Mouse (Mus musculus) right cerebral cortex, postnatal 4 days (tissue): ENCODE results near the gene Copa.

Experiments used
- DNase-seq: peaks from one replicate; pipeline ENCODE4 v3.0.0-alpha.2; 2022

Copa gene

DNA sequence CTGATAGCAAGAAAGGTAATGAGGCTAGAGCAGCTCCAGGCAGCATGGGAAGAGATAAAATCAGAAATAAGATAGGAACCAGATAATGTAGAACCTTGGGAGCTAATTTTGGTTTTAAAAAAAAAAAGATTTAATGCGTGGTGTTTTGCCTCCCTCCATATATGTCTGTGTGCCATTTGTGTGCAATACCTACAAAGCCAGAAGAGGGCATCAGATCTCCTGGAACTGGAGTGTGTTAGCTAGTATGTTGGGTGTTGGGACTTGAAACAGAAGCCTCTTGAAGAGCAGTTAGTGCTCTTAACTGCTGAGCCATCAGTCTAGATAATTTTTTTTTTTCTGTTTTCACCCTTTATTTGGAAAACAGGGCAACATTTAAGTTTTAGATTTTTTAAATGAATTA is 61.2 kb downstream of the Copa start:
- DNase-seq, result peak; percentile 16

DNA sequence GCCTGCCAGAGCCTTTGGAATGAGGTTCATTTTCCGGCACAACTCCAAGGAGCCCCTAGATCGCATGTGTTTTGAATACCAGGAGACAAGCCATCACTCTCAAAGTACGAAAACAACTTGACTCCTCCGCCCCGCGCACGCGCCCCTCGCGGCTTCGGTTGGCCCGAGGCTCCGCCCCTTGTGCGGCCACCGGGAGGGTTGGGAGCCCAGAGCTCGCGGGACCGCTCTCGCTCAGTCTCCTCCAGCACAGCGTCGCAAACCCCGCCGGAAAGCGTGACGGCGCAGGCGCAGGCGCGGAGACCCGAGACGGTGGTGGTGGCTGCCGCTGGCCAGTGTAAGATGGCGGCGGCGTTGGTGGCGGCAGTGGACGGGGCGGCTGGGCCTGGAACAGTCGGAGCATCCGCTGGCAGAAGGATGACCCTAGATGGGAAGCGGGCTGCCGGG is 65.5 kb downstream of the Copa start, which contains the start of gene Dcaf8:
Gene Dcaf8, plus strand, starts transcription at position 250 of the 444 bp plus-strand sequence.
- DNase-seq, result peak; percentile 94

- peak; percentile 19 for DNase-seq
Measured at GRCm38 (mm10) chr1:172148279-172148954, 66.1 kb downstream of the Copa start.

GRCm38 (mm10) chr1:172148955-172149815 is 66.9 kb downstream of the Copa start:
- no peak for DNase-seq

DNA sequence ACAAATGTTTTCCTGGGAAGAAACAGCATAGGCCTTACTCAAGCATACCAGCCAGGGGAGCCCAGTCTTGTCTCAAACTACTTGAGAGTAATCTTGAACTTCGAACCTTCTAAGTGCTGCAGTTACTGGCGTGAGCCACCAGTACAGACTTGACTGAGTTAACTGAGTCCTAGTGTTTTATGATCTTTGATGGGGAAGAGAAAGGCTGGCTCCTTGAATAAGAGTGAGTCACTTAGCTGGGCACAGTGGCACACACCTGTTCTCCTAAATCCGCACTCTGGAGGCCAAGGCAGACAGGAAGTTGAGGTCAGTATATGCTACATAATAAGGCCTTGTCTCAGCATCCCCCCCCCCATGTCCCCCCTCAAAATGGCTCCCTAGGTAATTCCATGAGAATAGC is 72.2 kb downstream of the Copa start:
- no peak for DNase-seq

- no peak for DNase-seq
Measured at GRCm38 (mm10) chr1:172155518-172155917, 73.2 kb downstream of the Copa start.

DNA sequence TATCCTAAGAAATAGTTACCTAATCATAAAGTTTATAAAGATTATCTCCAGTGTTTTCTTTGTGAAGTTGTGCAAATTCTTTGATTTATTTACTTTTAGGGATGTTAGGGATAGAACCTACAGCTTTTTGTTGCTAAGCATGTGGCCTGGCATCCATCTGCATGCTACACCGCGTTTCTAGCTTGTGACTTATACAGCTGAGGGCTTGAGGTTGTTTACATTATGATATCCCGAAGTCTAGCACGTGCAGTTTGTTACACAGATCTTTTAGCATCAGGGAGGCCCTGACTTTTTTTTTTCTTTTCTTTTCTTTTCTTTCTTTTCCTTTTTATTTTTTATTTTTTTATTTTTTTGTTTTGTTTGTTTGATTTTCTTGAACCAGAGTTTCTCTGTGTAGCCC is 77.6 kb downstream of the Copa start:
- no peak for DNase-seq

- no peak for DNase-seq
Measured at GRCm38 (mm10) chr1:172160508-172160907, 78.2 kb downstream of the Copa start.

DNA sequence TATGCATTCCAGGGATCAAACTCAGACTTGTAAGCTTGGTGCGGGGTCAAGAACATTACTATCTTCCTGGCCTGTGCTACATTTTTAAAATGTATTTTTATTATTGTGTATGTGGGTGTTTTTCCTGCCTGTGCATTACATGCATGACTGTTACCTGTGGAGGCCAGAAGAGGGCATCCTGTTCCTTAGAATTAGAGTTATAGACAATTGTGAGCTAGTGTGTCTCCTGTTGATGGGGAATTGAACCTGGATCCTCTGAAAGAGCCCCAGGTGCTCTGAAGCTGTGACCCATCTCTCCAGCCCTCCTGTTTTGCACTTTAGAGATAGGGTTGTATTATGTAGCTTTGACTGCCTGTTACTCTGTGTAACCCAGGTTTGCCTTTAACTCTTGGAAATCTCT is 79.7 kb downstream of the Copa start:
- DNase-seq, result peak; percentile 6

DNA sequence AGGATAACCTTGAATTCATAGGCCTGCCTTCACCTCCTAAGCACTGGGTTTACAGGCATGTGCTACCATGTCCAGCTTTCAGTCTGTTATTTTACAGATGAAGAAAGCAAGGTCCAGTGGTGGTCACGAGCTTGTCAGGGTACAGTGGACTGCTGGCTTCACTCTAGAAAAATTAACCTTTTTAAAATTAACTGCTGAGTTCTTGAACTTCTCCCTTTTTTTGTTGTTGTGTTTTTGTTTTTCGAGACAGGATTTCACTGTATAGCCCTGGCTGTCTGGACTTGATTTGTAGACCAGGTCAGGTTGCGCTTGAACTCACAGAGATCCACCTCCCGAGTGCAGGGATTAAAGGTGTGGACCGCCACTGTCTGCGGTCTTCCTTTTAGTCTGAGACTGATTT is 80.6 kb downstream of the Copa start:
- DNase-seq, result no peak

DNA sequence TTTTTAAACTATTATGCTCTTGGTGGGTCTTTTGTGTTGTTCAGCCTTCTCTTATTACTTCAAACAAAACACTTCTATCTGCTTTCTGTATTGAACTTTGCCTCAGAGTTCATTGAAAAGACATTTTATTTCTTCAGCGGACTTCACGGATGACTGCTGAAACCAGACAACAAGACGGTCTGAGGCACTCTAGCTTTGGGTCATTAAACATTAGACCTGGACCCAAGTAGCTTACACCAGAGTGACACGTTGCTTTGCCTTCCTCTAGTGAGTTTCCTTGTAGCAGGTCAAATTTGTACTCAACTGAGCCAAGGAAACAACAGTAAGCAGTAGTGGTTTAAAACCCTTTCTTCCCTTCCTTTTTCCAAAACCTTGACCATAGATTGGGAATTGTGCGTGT is 85.6 kb downstream of the Copa start:
- DNase-seq, result no peak

DNA sequence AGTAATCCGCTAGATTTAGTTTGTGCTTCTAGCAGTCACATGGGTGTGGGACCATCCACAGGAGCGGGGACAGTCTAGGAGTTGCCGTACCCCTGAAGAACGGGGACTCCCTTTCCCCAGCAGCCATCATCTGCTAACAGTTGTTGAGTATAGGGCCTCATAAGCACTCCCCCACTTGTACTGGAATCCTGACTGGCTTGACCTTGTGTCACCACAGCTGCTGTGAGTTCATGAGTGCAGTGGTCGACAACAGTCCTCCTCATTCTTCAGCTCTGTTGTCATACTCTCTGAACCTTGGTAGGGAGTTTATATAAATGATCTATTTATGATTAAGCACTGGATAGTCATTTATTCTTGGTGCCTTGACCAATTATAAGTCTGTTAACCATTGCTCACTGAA is 87.5 kb downstream of the Copa start:
- no peak for DNase-seq
